Mouse (Mus musculus): Measurements from ENCODE around the gene Traf3ip2. TPM values are rescaled to one million over a fixed set of nuclear protein-coding genes. Genes with fewer than 3 reads are reported as not detected.
A peak's percentile ranks its signal among the peaks of the same experiment; 100 is the strongest.

The Traf3ip2 gene
- total RNA-seq, 2 experiments from 2014 or later = 0.61 to 0.82 TPM

DNA sequence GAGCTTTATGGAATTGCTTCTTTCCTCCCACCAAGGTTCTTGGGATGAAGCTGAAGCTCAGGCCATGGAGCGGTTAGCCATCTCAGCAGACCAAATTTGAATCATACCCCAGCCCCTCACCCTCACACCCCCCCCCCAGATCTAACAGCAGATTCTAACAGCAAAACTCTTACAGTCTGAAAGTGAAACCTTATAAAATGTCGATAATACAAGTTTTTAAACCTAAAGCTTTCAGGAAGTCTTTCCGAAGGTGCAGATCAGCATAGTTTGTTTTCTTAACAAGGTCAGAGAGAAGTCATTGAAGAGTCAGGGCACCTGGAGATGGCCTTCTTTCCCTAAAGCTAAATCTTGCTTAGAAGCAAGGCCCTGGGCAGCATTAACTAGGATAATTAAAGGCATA lies 53.3 kb downstream of the Traf3ip2 start:
- DNase-seq (ENCODE audit: extremely low spot score in 1 of 2, low spot score in 2 of 2) = no peak
- intact Hi-C loops (cut with DNase I) = no loop called here
- Histone ChIP-seq H3K4me3 (no peak overlapping the region), H3K27ac (no peak overlapping the region)
- no peak for TF ChIP-seq CTCF (IDR thresholded peaks at IDR 0.05)

DNA sequence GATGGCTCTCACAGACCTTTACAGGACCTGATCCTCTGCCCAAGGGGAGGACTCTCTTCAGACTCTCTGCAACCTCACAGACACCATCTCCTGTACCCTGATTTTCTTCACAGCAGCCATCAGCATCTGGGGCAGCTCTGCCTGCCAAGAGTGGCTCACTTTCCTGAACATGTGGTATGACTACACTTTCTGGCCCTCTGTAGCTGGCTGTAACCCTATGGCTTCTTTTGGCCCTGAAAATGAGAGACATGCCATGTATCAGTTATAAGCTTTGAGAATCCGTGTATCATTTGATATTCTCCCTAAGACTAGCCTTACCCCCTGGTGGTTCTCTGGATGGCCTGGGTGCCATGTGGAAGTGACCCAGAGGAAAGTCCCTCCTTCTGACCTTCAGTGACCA lies 58.7 kb downstream of the Traf3ip2 start:
- DNase-seq (ENCODE audit: extremely low spot score in 1 of 2, low spot score in 2 of 2) = no peak
- intact Hi-C loops (cut with DNase I) = no loop called here
- Histone ChIP-seq H3K4me3 (no peak overlapping the region), H3K27ac (no peak overlapping the region)
- TF ChIP-seq CTCF (IDR thresholded peaks at IDR 0.05) = no peak

DNA sequence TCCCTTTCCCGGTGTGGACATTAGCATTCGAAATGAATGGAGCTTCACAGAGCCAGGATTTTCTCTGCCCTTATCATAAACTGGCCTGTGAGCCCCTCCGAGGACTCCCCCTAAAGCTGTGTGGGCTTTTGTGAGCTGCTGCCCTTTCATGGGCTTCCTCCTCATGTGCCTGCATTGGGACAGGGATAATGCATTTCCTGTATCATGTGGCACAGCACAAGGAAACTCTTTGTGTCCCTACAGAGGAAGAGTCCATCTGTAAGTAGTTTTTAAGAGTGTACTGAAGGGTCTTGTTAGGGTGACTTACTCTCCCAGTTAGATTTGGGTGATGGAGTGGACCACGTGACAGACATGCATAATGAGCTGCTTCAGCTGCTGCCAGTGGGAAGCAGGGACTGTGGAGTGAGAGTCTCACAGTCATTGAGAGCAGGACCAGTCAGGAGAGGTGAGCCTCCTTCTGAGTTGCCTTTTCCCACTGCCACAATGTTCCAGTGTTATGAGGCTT lies 59.9 kb downstream of the Traf3ip2 start:
- intact Hi-C loops (cut with DNase I) = no loop called here

DNA sequence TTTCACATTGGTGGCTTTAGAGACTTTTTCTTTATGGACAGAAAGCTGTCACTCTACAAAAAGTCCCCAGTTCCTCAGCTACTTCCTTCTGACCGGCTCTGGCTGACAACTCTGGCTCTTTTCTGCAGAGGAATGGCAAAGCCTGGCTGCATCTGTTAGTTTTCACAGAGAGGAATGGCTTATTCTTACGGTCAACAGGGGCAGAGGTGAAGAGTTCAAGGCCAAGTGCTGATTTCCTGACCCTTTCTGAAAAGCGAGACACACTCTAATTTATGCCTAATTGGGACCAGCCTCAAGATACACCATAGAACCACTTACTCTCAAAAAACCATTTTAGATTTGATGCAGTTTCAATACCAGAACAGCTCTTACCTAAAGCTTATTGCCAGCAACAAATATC lies 61.4 kb downstream of the Traf3ip2 start:
- no peak for DNase-seq (ENCODE audit: extremely low spot score in 1 of 2, low spot score in 2 of 2)
- intact Hi-C loops (cut with DNase I) = no loop called here
- no peak overlapping the region for H3K4me3 ChIP-seq
- no peak overlapping the region; the same call in 1 of the 2 replicates for H3K27ac ChIP-seq
- TF ChIP-seq CTCF (IDR thresholded peaks at IDR 0.05) = no peak

More for the DNA sequence above, 59.9 kb downstream of the Traf3ip2 start:
- Histone ChIP-seq H3K27ac (no peak overlapping the region; the same call in 1 of the 2 replicates), H3K4me3 (no peak overlapping the region)
- no peak for TF ChIP-seq CTCF (IDR thresholded peaks at IDR 0.05)
- DNase-seq (ENCODE audit: extremely low spot score in 1 of 2, low spot score in 2 of 2) = peak in 1 of 2 experiments; percentile 17

DNA sequence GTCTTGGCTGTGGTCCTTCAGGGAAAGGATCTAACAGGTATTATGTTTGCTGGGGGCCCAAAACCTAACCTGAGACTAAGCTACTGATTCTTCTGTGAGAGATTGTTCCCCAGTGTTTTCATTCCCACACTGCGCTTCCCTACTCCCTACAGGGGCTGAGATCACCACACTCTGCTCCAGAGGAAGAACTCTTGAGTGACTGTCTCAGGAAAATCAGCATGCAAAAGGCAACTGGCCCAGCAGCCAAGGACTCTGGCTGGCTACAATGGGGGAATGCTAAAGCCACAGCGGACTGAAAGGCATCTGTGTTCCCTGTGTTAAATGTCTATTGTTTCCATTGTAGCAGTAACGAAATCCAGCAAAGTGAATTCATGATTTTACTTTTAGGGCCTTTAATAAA lies 62.0 kb downstream of the Traf3ip2 start:
- intact Hi-C loops (cut with DNase I) = no loop called here
- TF ChIP-seq CTCF (IDR thresholded peaks at IDR 0.05) = no peak
- DNase-seq (ENCODE audit: extremely low spot score in 1 of 2, low spot score in 2 of 2) = no peak

DNA sequence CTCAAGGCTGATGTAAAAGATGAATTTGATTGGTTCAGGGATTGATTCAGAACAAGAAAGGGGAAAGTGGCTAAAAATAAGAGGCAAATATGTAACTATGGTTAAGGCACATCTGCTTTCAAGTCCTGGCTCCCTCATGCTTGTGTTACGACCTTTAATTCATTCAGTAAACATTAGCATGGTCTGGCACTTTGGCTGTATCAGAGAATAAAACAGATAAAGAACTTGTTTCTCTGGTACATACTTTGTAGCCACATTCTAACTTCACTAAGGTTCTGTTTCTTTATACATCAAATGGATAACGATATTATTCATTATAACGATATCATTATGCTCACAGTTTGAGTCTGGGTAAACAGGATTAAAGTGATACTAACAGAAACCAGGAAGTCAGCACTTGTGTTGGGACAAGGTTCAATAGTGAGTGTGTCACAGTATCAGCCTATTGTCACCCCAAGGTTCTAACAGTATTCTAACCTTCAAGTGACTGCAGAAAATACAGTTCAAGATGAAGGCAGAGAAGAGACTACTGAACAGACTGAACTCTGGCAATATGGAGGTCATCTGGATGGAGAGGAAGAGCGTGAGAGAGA lies 65.6 kb downstream of the Traf3ip2 start:
- TF ChIP-seq CTCF (IDR thresholded peaks at IDR 0.05) = no peak
- Histone ChIP-seq H3K27ac (no peak overlapping the region), H3K4me3 (no peak overlapping the region)
- intact Hi-C loops (cut with DNase I) = no loop called here
- DNase-seq (ENCODE audit: extremely low spot score in 1 of 2, low spot score in 2 of 2) = no peak

More for the DNA sequence above, 62.0 kb downstream of the Traf3ip2 start:
- Histone ChIP-seq H3K4me3 (no peak overlapping the region), H3K27ac (peak overlapping the region; percentile 9)

DNA sequence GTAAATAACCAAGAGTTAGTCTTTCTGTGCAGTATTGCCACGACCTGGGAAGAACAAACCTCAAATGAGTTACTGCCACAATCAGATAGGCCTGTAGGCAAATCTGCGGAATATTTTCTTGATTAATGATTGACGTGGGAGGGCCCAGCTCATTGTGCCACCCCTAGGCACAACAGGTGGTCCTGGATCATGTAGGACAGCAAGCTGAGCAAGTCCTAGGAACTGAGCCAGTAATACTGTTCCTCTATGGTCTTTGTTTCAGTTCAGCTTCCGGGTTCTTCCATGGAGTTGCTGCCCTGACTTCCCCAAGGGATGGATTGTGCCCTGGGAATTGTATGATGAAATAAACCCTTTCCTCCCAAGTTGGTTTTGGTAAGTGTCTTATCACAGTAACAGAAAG lies 68.3 kb downstream of the Traf3ip2 start:
- TF ChIP-seq CTCF (IDR thresholded peaks at IDR 0.05) = no peak
- intact Hi-C loops (cut with DNase I) = no loop called here
- Histone ChIP-seq H3K4me3 (no peak overlapping the region), H3K27ac (no peak overlapping the region)
- no peak for DNase-seq (ENCODE audit: extremely low spot score in 1 of 2, low spot score in 2 of 2)

DNA sequence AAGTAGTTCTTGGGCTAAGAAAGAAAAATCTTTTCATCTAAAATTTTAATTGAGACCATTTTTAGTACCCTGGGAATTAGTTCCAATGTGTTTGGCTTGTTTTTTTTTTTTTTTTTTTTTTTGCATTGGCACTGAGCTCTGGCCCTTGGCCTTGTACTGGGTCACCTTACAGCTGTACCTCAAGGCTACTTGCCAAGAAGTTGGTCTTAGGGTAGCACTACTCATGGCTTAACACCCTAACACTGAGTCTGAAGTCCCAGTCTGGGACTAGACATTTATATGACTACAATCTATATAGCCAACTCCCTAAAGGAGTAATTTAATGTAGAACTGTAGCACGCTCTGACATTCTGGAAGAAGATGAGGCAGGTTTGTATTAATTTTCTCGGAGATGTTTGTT lies 69.8 kb downstream of the Traf3ip2 start:
- DNase-seq (ENCODE audit: extremely low spot score in 1 of 2, low spot score in 2 of 2) = no peak
- Histone ChIP-seq H3K27ac (no peak overlapping the region), H3K4me3 (no peak overlapping the region)
- TF ChIP-seq CTCF (IDR thresholded peaks at IDR 0.05) = no peak
- intact Hi-C loops (cut with DNase I) = no loop called here

DNA sequence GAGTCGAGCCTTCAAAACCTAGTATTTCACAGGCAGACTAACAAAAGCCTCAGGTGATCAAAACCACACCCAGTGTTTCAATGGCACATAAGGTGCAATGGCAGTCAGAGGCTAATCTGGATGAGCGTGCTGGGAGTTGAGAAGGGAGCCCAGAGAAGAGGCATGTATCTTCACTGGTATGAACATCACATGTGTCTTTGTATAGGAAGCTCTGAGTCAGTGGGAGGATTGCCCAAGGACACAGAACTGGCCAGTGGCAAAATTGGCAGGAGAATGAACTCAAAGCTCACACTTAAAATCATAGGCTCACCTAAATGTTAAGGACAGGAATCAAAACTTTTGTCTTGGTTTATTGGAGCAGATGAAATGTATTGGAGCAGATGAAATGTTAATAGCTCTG lies 70.7 kb downstream of the Traf3ip2 start:
- H3K27ac ChIP-seq = no peak overlapping the region
- intact Hi-C loops (cut with DNase I) = no loop called here
- TF ChIP-seq CTCF (IDR thresholded peaks at IDR 0.05) = no peak
- DNase-seq (ENCODE audit: extremely low spot score in 1 of 2, low spot score in 2 of 2) = no peak
- H3K4me3 ChIP-seq = no peak overlapping the region

DNA sequence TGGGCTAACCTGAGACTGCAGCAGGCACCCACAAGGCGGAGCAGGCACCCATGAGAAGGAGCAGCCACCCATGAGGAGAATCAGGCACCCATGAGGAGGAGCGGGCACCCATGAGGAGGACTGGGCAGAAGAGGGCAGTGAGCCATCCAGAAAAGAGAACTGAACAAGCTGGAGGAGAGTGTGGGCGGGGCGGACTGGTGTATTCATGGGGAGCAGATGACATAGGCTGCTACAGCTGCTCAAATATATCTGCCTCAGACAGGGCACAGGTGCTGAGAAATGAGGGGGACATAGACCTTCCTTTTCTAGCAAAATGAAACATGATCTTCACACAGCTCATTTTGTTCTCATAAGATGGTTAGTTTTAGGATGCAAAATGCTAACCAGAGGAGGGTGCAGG lies 74.1 kb downstream of the Traf3ip2 start:
- DNase-seq (ENCODE audit: extremely low spot score in 1 of 2, low spot score in 2 of 2) = no peak
- no peak overlapping the region for H3K4me3 ChIP-seq
- no peak for TF ChIP-seq CTCF (IDR thresholded peaks at IDR 0.05)
- no peak overlapping the region for H3K27ac ChIP-seq
- intact Hi-C loops (cut with DNase I) = no loop called here

DNA sequence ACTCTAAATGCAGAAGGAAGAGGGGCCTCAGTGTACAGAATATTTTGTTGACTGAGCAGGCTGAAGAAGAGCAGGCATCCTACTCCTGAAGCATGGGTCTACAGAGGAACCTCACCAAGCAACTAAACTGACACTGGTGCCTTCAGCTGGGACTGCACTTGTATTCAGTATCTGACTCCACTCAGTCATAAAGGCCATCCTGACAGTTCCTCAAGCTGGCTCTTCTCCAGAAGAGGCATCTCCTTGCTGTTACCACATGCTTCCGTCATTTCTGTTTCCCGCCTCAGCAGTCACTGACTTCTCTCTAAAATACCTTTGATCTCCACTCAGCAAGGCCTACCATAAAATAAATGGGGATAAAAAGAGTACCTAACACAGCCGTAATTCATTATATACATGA lies 75.1 kb downstream of the Traf3ip2 start:
- intact Hi-C loops (cut with DNase I) = no loop called here
- Histone ChIP-seq H3K27ac (no peak overlapping the region), H3K4me3 (no peak overlapping the region)
- DNase-seq (ENCODE audit: extremely low spot score in 1 of 2, low spot score in 2 of 2) = no peak
- no peak for TF ChIP-seq CTCF (IDR thresholded peaks at IDR 0.05)

DNA sequence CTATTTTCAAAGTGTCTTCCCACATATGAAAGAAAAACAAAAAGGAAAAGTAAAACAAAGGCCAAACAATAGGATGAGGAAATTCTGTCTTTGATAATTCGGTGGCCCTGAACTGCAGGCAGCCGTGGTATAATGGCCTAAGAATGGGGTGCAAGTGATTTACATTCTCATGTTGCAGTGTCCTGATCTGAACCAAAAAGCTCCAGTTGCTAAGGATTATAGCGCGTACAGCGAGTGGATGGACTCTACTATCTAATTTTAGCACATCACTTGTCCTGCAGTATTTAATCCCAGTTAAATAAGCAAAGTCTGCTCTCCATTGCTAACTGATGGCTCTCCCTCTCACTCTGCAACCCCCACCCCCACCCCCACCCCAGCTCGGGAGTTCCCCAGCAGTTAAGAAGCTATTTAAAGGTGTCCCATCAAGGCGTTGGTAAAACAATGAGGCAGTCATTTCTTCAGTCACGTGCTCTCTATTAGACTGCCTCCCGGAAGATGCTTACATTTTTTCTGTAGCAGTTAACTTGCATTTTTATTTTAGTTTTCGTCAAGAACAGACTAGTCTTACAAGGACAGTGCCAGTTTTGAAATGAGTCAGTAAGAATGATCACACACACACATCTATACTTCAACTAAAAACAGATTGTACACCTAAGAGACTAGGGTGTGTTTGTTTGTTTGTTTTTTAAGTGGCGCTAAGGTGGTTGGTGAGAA lies 78.8 kb downstream of the Traf3ip2 start:
- no peak for TF ChIP-seq CTCF (IDR thresholded peaks at IDR 0.05)
- DNase-seq (ENCODE audit: extremely low spot score in 1 of 2, low spot score in 2 of 2) = no peak
- intact Hi-C loops (cut with DNase I) = no loop called here
- H3K27ac ChIP-seq = no peak overlapping the region
- no peak overlapping the region for H3K4me3 ChIP-seq

DNA sequence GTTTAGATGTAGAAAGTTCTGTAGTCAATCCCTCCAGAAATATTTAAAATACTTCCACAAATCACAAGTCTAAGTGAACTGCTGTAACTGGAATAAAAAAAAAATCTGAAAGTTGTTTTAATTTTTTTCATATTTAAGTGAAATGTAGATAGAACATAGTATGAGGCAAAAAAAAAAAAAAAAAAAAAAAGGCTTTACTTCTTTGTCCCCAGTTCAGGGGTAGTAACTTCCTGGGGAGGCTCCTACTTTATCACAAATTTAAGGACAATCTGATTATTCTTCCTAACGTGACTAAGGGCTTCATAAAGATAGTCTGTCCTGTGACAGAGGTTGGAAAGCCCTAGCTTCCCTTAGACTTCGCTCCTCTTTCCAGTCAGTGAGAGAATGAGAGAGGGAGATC lies 79.4 kb downstream of the Traf3ip2 start:
- no peak for DNase-seq (ENCODE audit: extremely low spot score in 1 of 2, low spot score in 2 of 2)
- intact Hi-C loops (cut with DNase I) = no loop called here
- no peak for TF ChIP-seq CTCF (IDR thresholded peaks at IDR 0.05)
- Histone ChIP-seq H3K4me3 (no peak overlapping the region), H3K27ac (no peak overlapping the region)

Other genes starting within 250 kb of the Traf3ip2 start
- gene Fyn, start 244.1 kb upstream of the Traf3ip2 start, total RNA-seq (2021) = 100 to 1,000 TPM; 116 to 117 TPM
- 10 to 100 TPM; 27.9 to 28.6 TPM for gene Rev3l, start 119.2 kb downstream of the Traf3ip2 start, total RNA-seq (2021)